Mouse (Mus musculus): ENCODE results near the gene Crygn. TPM values are rescaled to one million over a fixed set of nuclear protein-coding genes. Genes with fewer than 3 reads are reported as not detected.

Crygn gene
- total and polyA plus RNA-seq, 3 experiments: 2.0 TPM; not detected in 2

DNA sequence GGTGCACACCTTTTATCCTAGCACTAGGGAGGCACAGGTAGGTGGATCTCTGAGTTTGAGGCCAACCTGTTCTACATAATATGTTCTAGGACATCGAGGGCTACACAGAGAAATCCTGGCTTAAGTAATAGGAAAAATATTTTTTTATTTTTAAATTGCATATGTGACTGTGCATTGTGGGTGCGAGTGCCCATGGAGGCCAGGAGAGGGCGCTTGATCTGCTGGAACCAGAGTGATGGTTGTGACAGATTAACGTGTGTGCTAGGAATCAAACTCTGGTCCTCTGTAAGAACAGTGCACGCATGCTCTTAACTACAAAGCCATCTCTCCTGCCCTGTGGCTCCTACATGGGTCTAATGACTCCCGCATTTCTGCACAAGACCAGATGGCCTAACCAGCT, 46.2 kb downstream of the Crygn start:
- H3K4me1 ChIP-seq (ENCODE audit: control insufficient read depth in 1 of 2, insufficient read depth in 2 of 2): peaks cover 0 to 20% of the 10 kb centered on the region in 2 experiments; a peak in 2 of 4 replicates
- no peak overlapping the region for H3K9ac ChIP-seq (ENCODE audit: insufficient read depth, low read depth)
- in situ Hi-C loops (cut with MboI; ENCODE audit: low pct_ligation_motif_present, low pct_unique_long_range_greater_than_20kb, low sequenced_read_pairs) (no loop called here), dilution Hi-C loops (cut with MboI; ENCODE audit: extremely low pct_ligation_motif_present, extremely low pct_unique_long_range_greater_than_20kb, low sequenced_read_pairs) (no loop called here)
- H3K4me2 ChIP-seq (ENCODE audit: insufficient read depth, low read depth, poor library complexity, severe bottlenecking): no peak overlapping the region
- TF ChIP-seq CTCF (conservative IDR thresholded peaks at IDR 0.05 in 1 of 2, IDR thresholded peaks at IDR 0.05 in 1 of 2; ENCODE audit: low read depth in 2 of 2, low read length in 2 of 2) (peak; percentile 27 to 30; a peak in 2 of 4 replicates), TBP (conservative IDR thresholded peaks at IDR 0.05; ENCODE audit: low read depth, low read length) (no peak)
- peaks cover 16% of the 10 kb centered on the region for H3K9me3 ChIP-seq (replicated peaks; ENCODE audit: low read length)
- no peaks in the 10 kb centered on the region for H3K27me3 ChIP-seq (replicated peaks)
- no peak overlapping the region for H3K4me3 ChIP-seq (replicated peaks in 1 of 3; ENCODE audit: low read depth in 2 of 3, low read length in 2 of 3, poor library complexity in 1 of 3)
- no peak overlapping the region for H3K27ac ChIP-seq (ENCODE audit: insufficient read depth, low read depth)
- DNase-seq (ENCODE audit: extremely low read depth): no peak
- H3K79me2 ChIP-seq (replicated peaks; ENCODE audit: control insufficient read depth, extremely low read depth, insufficient read depth, poor library complexity, severe bottlenecking): no peaks in the 10 kb centered on the region
- H3K36me3 ChIP-seq (replicated peaks in 1 of 2; ENCODE audit: control insufficient read depth in 1 of 2, insufficient read depth in 1 of 2, low read length in 1 of 2): peaks cover 46 to 67% of the 10 kb centered on the region in 2 experiments

DNA sequence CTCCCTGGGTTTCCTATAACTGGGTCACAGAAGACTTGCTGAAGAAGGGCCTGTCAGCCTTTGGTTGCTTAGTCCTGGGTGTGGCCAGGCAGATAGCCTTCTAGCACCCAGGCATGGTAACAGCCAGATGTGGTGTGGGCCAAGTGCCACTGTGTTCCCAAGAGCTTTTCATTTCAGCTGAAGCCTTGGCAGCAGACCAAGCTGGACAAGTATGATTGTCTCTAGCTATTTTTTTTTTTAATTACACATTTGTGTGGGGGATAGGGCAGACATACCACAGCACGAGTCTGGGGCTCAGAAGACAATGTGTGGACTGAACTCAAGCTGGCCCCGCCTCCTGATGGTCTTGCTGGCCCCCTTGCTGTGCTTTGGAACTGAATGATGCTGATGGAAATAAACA, 47.8 kb downstream of the Crygn start:
- peaks cover 16% of the 10 kb centered on the region for H3K9me3 ChIP-seq (replicated peaks; ENCODE audit: low read length)
- H3K9ac ChIP-seq (ENCODE audit: insufficient read depth, low read depth): no peak overlapping the region
- TF ChIP-seq ZC3H11A (IDR thresholded peaks at IDR 0.05; ENCODE audit: low read depth, low read length): no peak
- no peak for TF ChIP-seq SMC3 (IDR thresholded peaks at IDR 0.05; ENCODE audit: low read depth, low read length)
- no peak for TF ChIP-seq MAZ (IDR thresholded peaks at IDR 0.05; ENCODE audit: low read depth, low read length)
- TF ChIP-seq CHD1 (IDR thresholded peaks at IDR 0.05; ENCODE audit: low read depth, low read length): no peak
- no peak for TF ChIP-seq UBTF (IDR thresholded peaks at IDR 0.05; ENCODE audit: low read depth, low read length)
- no peak for TF ChIP-seq ZNF384 (IDR thresholded peaks at IDR 0.05; ENCODE audit: low read depth, low read length)
- TF ChIP-seq EP300 (IDR thresholded peaks at IDR 0.05; ENCODE audit: low read length): no peak
- no peak for TF ChIP-seq POLR2A (IDR thresholded peaks at IDR 0.05; ENCODE audit: low read depth, low read length)
- no peak for TF ChIP-seq MEF2A (IDR thresholded peaks at IDR 0.05; ENCODE audit: borderline replicate concordance, low read depth, low read length)
- TF ChIP-seq ELF1 (IDR thresholded peaks at IDR 0.05; ENCODE audit: low read depth, low read length): no peak
- no peak for TF ChIP-seq HCFC1 (IDR thresholded peaks at IDR 0.05; ENCODE audit: low read depth, low read length)
- no peak for TF ChIP-seq CHD2 (IDR thresholded peaks at IDR 0.05; ENCODE audit: low read length)
- no peaks in the 10 kb centered on the region for H3K27me3 ChIP-seq (replicated peaks)
- no peak overlapping the region for H3K4me3 ChIP-seq (replicated peaks in 1 of 3; ENCODE audit: low read depth in 2 of 3, low read length in 2 of 3, poor library complexity in 1 of 3)
- H3K27ac ChIP-seq (ENCODE audit: insufficient read depth, low read depth): no peak overlapping the region
- peaks cover 0 to 26% of the 10 kb centered on the region in 2 experiments; a peak in 2 of 4 replicates for H3K4me1 ChIP-seq (ENCODE audit: control insufficient read depth in 1 of 2, insufficient read depth in 2 of 2)
- no peaks in the 10 kb centered on the region for H3K79me2 ChIP-seq (replicated peaks; ENCODE audit: control insufficient read depth, extremely low read depth, insufficient read depth, poor library complexity, severe bottlenecking)
- H3K4me2 ChIP-seq (ENCODE audit: insufficient read depth, low read depth, poor library complexity, severe bottlenecking): no peak overlapping the region
- H3K36me3 ChIP-seq (replicated peaks in 1 of 2; ENCODE audit: control insufficient read depth in 1 of 2, insufficient read depth in 1 of 2, low read length in 1 of 2): peaks cover 63 to 79% of the 10 kb centered on the region in 2 experiments
- dilution Hi-C loops (cut with MboI; ENCODE audit: extremely low pct_ligation_motif_present, extremely low pct_unique_long_range_greater_than_20kb, low sequenced_read_pairs) (no loop called here), in situ Hi-C loops (cut with MboI; ENCODE audit: low pct_ligation_motif_present, low pct_unique_long_range_greater_than_20kb, low sequenced_read_pairs) (no loop called here)
- no peak for DNase-seq (ENCODE audit: extremely low read depth)

GRCm38 (mm10) chr5:24704615-24705014, 53.2 kb downstream of the Crygn start:
- Histone ChIP-seq H3K27me3 (replicated peaks) (no peaks in the 10 kb centered on the region), H3K36me3 (replicated peaks in 1 of 2; ENCODE audit: control insufficient read depth in 1 of 2, insufficient read depth in 1 of 2, low read length in 1 of 2) (peaks cover 94 to 98% of the 10 kb centered on the region in 2 experiments), H3K4me1 (ENCODE audit: control insufficient read depth in 1 of 2, insufficient read depth in 2 of 2) (peaks cover 0 to 14% of the 10 kb centered on the region in 2 experiments; a peak in 2 of 4 replicates), H3K4me3 (replicated peaks in 1 of 3; ENCODE audit: low read depth in 2 of 3, low read length in 2 of 3, poor library complexity in 1 of 3) (no peak overlapping the region), H3K79me2 (replicated peaks; ENCODE audit: control insufficient read depth, extremely low read depth, insufficient read depth, poor library complexity, severe bottlenecking) (no peaks in the 10 kb centered on the region), H3K27ac (ENCODE audit: insufficient read depth, low read depth) (no peak overlapping the region), H3K4me2 (ENCODE audit: insufficient read depth, low read depth, poor library complexity, severe bottlenecking) (no peak overlapping the region), H3K9ac (ENCODE audit: insufficient read depth, low read depth) (no peak overlapping the region), H3K9me3 (replicated peaks; ENCODE audit: low read length) (no peaks in the 10 kb centered on the region)
- dilution Hi-C loops (cut with MboI; ENCODE audit: extremely low pct_ligation_motif_present, extremely low pct_unique_long_range_greater_than_20kb, low sequenced_read_pairs) (no loop called here), in situ Hi-C loops (cut with MboI; ENCODE audit: low pct_ligation_motif_present, low pct_unique_long_range_greater_than_20kb, low sequenced_read_pairs) (no loop called here)
- no peak for DNase-seq (ENCODE audit: extremely low read depth)
- TF ChIP-seq TBP (conservative IDR thresholded peaks at IDR 0.05; ENCODE audit: low read depth, low read length) (no peak), SIN3A (IDR thresholded peaks at IDR 0.05; ENCODE audit: low read length) (no peak), CTCF (conservative IDR thresholded peaks at IDR 0.05 in 1 of 2, IDR thresholded peaks at IDR 0.05 in 1 of 2; ENCODE audit: low read depth in 2 of 2, low read length in 2 of 2) (no peak), MAX (IDR thresholded peaks at IDR 0.05; ENCODE audit: low read length) (no peak), HCFC1 (IDR thresholded peaks at IDR 0.05; ENCODE audit: low read depth, low read length) (no peak), ZKSCAN1 (IDR thresholded peaks at IDR 0.05; ENCODE audit: borderline replicate concordance, low read depth, low read length) (no peak), MAFK (IDR thresholded peaks at IDR 0.05; ENCODE audit: insufficient replicate concordance, low read length) (no peak), ELF1 (IDR thresholded peaks at IDR 0.05; ENCODE audit: low read depth, low read length) (no peak)
